Mouse (Mus musculus): ENCODE data around the gene Gzmb.
"Not testable (repeated sequence)": the region's sequence is repeated elsewhere in the genome, so short reads cannot be mapped to it uniquely, and the experiment has no call there.

The Gzmb gene

DNA sequence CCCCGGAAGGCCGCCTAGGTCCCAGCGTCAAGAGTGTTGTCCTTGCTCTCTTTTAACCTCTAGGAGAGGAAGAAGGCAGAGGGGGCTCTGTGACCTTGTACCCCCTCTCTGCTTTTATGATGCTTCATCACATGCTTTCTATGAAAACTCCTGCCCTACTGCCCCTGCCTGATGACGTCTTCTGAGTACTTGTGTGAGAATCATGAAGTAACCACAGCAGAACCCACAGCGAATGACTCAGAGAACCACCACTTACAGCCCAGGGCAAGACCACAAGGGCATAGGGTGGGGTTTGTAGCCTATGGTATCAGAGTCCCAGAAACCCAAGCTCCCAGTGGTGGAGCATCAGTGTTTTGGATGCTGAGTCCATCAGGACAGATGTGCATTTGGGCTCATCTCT lies at the start of gene Gzmb:
TSS of gene Gzmb (minus strand) at position 108 of the 400 bp plus-strand sequence.
- no peak for DNase-seq (ENCODE audit: low spot score in 2 of 2)

GRCm38 (mm10) chr14:56311801-56312200 lies 49.7 kb upstream of the Gzmb start:
- not testable (repeated sequence) for DNase-seq (ENCODE audit: low spot score in 2 of 2)

DNA sequence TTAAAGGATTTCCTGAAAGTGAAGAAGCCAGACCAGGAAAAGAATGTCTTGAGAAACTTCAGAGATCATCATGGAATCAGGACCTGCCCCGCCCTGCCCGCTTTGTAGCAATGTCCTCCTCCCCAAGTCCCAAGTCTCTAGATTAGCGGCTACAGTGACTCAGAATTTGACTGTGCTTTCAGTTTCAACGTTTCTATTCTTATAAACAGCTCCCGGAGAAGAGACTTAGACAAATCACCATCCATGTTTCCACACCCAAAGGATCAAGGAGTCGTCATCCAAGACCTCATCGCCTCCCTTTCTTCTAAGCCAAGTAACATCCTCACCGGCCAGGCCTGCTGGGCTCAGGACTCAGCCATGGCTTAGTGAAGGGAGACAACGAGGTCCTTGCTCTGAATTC lies 48.2 kb upstream of the Gzmb start:
- DNase-seq (ENCODE audit: low spot score in 2 of 2): no peak

DNA sequence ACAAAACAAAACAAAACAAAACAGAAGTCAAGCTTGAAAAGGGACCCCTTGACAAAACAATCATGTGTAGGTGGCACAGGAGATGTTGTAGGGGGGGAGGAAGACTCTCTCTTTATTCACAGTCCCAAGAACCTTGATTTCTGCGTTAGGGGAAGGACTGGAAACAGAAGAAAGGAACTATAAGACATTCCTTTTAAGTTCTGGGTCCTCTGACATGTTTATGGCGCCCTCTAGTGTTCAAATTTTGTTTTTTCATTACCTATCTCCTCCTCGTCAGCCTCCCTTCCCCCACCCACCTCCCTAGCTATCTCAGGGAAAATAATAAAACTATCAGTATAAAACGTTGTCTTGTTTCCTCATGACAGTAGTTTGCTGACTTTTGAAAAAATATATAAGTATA lies 42.1 kb upstream of the Gzmb start:
- DNase-seq (ENCODE audit: low spot score in 2 of 2): no peak

DNA sequence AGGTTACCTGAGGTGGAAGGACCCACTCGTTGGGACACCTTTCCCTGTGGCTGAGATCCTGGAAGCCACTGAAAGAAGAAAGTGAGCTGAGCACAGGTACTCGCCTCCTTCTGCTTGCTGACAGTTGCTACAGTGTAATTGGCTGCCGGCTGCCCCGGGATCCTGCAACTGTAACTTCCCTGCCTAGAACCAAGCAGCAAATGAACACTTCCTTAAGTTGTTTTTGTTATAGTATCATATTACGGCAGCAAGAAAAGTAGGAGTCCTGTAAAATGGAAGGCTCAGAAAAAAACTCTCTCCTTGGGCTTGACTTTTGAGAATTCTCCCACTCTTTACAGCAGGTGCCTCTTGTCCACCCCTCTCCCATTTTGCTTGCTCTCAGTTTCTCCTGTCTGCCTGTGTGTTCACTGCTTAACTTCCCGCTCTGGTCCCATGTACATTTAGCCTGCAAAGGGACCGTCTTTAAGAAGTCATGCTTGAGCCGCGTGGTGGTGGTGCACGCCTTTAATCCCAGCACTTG lies 41.5 kb upstream of the Gzmb start:
- no peak for DNase-seq (ENCODE audit: low spot score in 2 of 2)

GRCm38 (mm10) chr14:56302091-56302490 lies 40.0 kb upstream of the Gzmb start:
- no peak for DNase-seq (ENCODE audit: low spot score in 2 of 2)

- DNase-seq (ENCODE audit: low spot score in 2 of 2): no peak
These were observed 34.7 kb upstream of the Gzmb start for GRCm38 (mm10) chr14:56296786-56297185.

GRCm38 (mm10) chr14:56296106-56296505 lies 34.0 kb upstream of the Gzmb start:
- no peak for DNase-seq (ENCODE audit: low spot score in 2 of 2)

DNA sequence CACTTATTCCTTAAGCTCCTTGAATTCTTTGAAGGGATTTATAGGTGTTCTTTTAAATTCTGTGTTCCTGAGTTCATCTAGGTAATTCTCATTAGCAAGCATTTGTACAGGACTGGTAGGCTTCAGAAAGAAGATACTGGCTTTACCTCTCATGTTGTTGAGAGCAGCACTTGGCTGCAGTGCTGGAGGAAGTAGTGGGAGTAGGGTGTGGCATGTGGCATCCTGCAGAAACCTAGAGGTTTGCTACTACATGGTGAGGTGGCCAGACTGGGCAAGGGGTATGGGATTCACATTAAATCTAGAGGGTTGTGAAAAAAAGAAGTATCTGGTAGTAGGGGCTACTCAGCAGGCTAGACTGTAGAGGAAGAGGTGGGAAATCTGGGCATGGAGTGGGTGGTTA lies 31.1 kb upstream of the Gzmb start:
- no peak for DNase-seq (ENCODE audit: low spot score in 2 of 2)

GRCm38 (mm10) chr14:56288651-56289050 lies 26.6 kb upstream of the Gzmb start:
- DNase-seq (ENCODE audit: low spot score in 2 of 2): no peak

GRCm38 (mm10) chr14:56287806-56288205 lies 25.7 kb upstream of the Gzmb start:
- no peak for DNase-seq (ENCODE audit: low spot score in 2 of 2)

DNA sequence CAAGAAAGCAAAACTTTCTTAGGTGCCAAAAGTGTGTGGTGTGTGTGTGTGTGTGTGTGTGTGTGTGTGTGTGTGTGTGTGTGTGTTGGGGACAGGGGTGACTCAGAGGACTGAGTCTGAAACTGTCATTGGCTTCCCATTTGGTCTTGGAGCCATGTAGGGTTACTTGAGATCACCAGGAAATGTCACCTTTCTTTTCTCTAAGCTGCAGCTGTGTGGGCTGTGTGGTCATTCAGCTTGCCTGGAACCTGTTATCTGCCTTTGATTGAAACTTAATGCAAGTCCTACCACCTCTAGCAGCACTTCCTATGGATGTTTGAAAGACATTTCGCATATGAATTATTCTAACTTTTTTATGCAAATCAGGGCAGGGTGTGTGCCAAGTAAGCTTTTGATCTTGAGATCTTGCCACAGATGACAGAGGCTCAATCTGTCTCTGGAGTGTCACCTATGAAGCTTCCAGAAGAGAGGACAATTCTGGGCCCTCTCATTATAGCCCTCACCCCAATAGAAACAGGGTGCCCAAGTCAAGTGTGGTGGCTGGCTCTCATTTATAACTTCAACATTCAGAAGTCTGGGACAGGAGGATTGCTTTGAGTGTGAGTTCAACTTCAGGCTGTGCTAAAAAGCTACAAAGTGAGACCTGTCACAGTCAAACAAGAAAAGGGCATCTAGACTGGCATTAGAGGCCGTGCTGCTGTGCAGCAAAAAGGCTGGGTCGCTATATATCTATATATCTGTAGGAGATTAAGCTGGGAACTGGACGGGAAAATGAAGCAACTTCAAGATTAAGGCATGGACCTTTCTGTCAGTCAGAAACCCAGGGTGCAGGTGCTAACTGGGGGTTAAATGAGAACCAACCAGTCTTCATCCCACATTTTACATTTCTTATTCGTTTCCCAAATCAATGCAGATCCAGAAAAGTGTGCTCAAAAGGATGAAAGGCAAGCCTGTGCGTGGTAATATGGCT lies 22.6 kb upstream of the Gzmb start:
- DNase-seq (ENCODE audit: low spot score in 2 of 2): no peak

DNA sequence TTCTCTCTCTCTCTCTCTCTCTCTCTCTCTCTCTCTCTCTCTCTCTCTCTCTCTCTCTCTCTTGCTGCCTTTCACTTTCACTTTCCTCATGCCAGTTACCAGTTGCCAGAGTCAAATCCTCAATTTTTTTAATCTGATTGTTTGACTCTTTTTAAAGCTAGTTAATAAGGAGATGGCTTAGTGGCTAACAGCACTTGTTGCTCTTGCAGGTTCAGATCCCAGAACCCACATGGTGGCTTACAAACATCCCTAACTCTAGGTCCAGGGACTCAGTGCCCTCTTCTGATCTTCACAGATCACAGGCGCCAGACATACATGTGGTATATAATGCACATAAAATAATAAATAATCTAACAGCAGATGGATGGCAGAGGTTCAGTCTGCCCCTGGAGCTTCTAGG lies 21.8 kb upstream of the Gzmb start:
- no peak for DNase-seq (ENCODE audit: low spot score in 2 of 2)

GRCm38 (mm10) chr14:56281090-56281489 lies 19.0 kb upstream of the Gzmb start:
- no peak for DNase-seq (ENCODE audit: low spot score in 2 of 2)

DNA sequence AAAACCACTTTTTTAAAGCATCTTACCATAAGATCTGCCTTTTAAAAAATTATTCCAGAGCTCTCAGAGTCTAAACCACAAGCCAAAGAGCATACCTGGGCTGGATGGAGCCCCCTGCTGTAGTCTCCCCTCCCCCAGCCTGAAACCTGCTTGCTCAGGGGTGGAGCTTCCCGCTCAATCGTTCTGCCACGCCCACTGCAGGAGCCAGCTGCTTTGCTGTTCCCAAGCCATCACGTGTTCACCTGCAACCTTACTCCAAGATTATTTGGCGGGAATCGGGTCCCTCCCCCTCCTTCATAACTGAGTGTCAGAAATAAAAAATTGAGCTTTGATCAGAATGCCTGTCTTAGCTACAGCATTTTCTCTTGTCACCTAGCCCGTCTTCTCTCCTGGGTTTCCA lies 16.6 kb upstream of the Gzmb start:
- not testable (repeated sequence) for DNase-seq (ENCODE audit: low spot score in 2 of 2)

DNA sequence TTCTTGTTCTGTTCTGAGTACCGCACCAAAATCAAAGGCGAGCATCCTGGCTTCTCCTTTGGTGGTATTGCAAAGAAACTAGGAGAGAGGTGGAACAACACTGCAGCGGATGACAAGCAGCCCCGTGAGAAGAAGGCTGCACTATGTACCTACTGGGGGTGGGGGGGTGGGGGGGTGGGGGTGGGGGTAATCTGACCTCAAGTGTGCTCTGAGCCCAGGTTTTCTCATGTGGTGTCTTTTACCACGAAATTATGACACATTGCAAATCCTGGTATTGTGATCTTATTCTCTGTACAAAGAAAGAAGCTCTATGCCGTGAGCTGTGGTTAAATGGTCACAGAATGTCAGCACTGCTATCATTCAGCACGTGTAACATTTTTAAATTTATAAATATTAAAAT lies 14.0 kb upstream of the Gzmb start:
- not testable (repeated sequence) for DNase-seq (ENCODE audit: low spot score in 2 of 2)

DNA sequence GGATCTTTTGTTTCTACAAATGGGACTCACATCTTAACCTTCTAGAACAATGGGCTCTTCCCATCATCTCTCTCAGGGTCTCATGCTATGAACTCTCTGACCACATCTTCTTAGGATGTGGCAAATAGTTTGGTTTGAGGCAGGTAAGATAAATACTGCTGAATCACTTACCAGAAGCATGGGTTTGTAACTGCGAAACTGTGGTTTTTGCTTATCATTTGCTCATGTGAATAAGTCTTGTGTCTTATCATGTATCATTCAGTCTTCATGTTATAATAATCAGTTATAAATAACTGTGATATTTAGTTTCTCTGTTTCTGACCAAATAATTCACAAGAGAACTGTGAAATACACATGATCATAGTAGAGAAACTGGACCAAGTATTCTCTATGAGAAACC lies 4.0 kb upstream of the Gzmb start:
- DNase-seq (ENCODE audit: low spot score in 2 of 2): no peak

DNA sequence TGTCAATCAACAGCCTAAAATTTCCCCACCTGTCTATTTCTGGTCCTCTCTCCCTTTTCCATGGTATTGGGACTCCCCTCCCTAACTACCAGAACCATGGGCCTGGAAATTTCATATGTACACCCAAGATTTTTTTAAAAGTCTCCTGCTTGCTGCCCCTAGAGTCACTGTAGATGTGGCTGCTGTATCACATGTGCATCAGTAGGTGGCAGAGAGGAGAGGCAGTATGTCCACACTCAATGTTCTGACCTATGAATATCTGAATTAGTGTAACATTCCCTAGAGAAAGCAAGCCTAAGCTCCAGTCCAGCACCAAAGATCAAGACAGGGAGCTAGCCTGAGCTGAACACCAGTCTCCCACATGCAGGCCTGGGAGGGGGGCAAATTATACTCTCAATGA lies 21.7 kb downstream of the Gzmb start:
- DNase-seq (ENCODE audit: low spot score in 2 of 2): no peak

DNA sequence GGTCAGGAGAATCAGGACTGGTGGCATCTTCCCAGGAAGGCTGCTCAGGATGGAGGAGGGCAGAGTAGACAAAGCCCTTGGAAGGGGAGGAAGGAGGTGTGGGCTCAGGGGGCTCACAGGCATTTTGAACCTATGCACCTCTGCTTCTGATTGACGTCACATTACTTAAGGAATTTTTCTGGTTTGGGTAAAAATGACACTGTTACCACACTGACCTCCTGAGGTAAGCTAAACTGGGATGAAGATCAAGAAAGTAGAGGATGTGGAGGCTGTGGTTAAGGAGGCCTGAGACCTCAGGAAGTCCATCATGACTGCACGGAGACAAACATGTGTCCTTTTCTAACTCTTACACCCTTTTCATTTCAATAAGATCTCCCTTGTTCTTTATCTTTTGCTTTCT lies 27.5 kb downstream of the Gzmb start, which contains the start of gene Gzmc:
TSS of gene Gzmc (minus strand) at position 101 of the 400 bp plus-strand sequence.
- no peak for DNase-seq (ENCODE audit: low spot score in 2 of 2)

DNA sequence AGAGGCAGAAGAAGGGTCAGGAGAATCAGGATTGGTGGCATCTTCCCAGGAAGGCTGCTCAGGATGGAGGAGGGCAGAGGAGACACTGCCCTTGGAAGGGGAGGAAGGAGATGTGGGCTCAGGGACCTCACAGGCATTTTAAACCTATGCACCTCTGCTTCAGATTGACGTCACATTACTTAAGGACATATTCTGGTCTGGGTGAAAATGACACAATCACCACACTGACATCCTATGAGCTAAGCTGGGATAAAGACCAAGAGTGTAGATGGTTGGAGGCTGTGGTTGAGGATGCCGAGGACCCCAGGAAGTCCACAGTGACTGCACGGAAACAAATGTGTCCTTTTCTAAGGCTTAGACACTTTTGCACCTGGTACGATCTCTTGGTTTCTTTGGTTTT lies 50.7 kb downstream of the Gzmb start, which contains the start of gene Gzmf:
TSS of gene Gzmf (minus strand) at position 101 of the 400 bp plus-strand sequence.
- no peak for DNase-seq (ENCODE audit: low spot score in 2 of 2)

Data from urinary bladder, postnatal 36 days (tissue).